Mouse (Mus musculus): Measurements from ENCODE around the gene Leng1.

The Leng1 gene

DNA sequence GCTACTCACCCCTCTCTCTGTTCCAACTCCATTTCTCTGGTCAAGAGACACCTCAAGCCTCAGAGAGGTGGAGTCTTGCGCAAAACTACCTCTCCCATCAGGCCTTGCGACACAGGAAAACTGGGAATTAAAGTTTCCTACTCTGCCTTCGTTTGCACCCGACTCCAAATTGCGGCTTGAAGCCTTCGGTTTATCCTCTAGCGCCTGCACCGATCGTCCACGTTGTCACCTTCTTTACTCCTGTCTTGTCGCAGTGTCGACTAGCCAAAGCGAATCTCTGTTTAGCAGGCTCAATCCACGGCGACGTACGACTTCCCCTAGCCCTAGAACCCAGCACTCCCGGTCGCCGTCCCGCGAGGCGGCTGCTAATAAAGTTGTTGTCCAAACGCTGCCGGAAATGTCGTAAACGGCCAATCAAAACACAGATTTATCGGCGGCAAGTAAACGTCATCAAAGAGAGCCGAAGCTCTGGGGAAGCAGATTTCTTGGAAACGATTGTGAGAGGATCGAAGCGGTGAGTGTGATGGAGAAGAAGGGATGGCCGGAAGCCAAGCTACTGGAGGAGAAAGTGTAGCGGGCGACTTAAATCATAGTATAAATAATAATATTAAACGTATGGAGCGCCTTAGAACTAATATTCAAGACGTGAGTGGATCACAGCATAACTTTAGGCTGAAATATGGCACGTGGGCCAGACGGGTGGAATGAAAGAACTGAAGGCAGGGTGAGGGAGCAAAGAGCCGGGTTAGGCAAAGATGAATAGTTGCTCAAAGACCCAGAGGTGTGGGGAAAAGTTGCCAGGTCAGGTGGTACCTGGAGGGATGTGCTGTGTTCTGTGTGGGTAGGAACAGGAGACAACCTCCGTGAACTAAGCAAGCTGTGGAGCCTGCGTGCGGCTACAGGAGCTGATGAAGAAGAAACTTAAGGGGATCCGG is 35.8 kb downstream of the Leng1 start, which contains the start of the genes Tfpt and Prpf31:
Gene Tfpt, minus strand, starts transcription at position 387 of the 935 bp plus-strand sequence.
Gene Prpf31, plus strand, starts transcription at position 443 of the 935 bp plus-strand sequence.
- DNase-seq (ENCODE audit: low spot score) = peak; percentile 96

DNA sequence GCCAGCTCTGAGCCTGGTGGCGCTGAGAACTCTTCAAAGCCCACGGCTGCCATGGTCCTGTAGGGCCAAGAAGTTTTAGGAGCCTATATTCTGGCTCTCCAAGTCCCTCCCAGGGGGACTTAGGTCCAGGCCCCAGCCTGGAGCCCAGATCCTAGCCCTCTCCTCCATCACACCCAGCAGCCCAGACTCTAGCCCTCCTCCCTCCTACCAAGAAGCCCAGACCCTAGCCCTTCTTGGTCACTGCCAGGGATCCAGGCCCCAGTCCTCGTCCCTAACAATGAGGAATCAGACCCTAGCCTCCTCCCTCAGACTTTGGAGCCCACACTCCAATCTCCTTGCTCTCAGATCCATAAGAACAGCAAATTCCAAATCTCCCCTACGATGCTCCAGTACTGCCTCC is 36.6 kb downstream of the Leng1 start:
- DNase-seq (ENCODE audit: low spot score) = no peak

DNA sequence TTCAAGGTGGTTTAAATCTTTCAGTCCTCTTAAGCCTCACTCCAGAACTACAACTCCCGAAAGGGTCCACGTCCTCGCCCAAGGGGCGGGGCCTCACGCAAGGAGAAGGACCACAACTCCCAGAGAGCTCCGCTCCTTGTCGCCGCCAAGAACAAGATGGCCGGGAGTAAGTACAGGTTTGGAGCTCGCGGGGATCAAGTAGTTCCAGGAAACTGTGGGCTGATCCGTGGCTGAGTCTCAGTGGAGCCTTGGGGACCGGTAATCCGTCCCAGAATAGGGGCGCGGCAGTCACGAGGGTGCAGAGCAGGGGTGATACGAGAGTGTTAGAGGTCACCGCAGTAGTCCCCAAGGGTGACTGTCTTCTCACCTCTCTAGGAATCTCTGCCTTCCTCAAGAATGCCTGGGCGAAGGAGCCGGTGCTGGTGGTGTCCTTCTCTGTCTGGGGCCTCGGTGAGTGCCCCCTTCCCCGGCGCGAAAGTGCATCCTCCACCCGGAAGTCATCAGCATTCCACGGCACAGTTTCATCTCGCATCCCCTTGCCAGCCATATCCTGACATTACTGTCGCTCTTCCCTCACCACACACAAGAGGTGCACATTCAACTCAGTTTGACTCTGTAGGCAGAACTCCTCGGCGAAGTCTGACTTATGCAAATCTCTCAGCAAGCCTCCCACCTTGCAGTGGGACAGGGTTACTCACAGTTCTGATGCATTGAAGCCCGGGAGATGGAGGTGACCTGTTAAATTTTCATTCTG is 48.2 kb downstream of the Leng1 start, which contains the start of gene Ndufa3:
Gene Ndufa3, plus strand, starts transcription at position 132 of the 754 bp plus-strand sequence.
- DNase-seq (ENCODE audit: low spot score) = peak; percentile 93

DNA sequence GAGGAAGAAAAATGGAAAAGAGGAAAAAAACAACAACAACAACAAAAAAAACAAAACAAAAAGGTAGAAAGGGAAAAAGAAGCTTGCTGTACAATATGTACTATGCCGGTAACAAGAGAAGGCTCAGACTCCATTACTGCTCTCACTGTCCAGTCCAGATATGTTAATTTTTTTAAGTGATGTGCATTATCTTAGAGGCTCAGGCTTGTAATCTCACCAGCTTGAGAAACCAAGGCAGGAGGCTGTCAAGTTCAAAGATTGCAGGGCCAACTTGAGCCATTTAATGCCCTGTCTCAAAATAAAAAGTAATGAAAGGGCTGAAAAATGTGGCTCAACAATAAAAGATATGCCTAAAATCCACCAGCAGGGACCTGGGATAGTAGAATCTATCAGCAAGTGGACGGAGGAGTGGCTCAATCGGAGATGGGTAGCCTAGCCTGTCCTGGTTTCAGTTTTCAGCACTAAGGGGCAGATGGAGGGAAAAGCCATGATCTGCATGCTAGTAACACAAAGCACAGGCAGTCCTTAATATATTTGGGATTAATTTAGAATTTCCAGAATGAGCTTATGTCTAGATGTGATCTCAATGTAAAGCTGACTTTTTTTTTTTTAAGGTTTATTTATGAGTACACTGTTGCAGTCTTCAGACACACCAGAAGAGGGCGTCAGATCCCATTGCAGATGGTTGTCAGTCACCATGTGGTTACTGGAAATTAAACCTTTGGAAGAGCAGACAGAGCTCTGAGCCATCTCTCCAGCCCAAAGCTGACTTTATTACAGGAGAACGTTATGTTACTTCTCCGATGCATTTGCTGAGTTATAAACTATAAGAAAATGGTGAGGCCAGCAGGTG is 49.0 kb downstream of the Leng1 start:
- no peak for DNase-seq (ENCODE audit: low spot score)

DNA sequence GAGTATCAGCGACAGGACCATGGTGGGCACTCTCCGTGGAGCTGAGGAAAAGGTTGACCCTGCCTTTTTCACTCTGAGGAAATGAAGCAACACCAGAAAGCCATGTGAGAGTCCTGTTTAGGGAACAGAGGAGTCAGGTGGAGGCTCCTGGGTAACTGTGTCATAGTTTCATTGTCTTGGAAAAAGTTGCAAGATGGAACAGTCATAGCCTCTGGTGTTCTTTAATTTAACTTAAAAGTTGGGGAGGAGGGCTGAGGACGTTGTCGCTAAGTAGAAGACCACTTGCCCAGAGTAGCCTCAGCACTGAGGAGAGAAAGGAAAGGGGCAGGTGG is 49.6 kb downstream of the Leng1 start, which contains the start of gene Oscar:
Gene Oscar, minus strand, starts transcription at position 101 of the 332 bp plus-strand sequence.
- DNase-seq (ENCODE audit: low spot score) = no peak

DNA sequence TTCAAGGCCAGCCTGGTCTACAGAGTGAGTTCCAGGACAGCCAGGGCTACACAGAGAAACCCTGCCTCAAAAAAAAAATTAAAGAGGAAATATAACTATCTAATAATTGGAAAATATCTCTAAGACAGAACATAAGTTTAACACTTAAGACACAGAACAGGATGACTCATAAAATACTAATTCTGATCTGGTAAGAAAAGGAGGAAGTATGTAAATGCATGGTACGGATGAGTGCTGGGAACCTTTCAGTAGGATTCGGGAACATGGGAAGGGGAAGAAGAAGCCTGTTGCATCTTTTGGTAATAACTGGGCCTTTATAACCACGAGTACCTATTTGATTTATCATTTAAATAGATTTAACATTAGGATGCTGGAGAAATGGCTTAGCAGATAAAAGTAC is 51.6 kb downstream of the Leng1 start:
- DNase-seq (ENCODE audit: low spot score) = no peak

- DNase-seq (ENCODE audit: low spot score) = no peak
These were observed 54.6 kb downstream of the Leng1 start for GRCm38 (mm10) chr7:3611006-3611405.

DNA sequence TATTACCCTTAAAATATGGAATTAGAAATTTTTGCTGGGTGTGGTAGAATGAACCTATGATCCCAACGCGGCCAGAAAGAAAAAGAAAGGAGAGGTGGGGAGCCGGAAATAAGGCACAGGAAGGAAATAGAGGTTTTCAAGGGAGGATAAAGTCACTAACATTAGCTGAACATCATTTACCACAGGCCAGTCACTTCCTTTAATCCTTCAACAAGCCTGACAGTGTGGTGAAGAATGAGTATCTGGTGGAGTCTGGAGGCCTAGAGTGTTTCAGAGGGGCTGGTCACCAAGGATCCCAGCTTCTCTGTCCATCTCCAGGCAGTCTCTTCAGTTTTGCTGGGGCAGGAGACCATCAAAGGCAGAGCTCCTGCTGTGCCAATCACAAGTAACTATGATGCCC is 55.2 kb downstream of the Leng1 start:
- DNase-seq (ENCODE audit: low spot score) = no peak
